Mouse (Mus musculus) retina, embryonic 14.5 days (tissue): ENCODE data around the gene Adgrv1.

Experiments
- DNase-seq: peaks from one replicate; pipeline ENCODE4 v3.0.0-alpha.2; 2015; ENCODE audit warnings: low spot score

Adgrv1 gene

GRCm38 (mm10) chr13:81045345-81045744, 587.6 kb downstream of the Adgrv1 start:
- no peak for DNase-seq
